Mouse (Mus musculus) spleen, adult 2 months (tissue): Measurements from ENCODE around the gene Adam23.

ENCODE experiments used
- CTCF ChIP-seq: fragments of 200-500 bp; IDR thresholded peaks from 2 replicates; pipeline ENCODE4 v1.5.1; 2011; ENCODE audit warnings: mild to moderate bottlenecking, inconsistent platforms; ENCODE audit not compliant: insufficient read depth, insufficient read length, insufficient replicate concordance; ENCODE audit errors: extremely low read depth
- POLR2A ChIP-seq: fragments of 200-500 bp; IDR thresholded peaks from 2 replicates; pipeline ENCODE4 v1.6.1; 2011; ENCODE audit warnings: low read depth, low read length, inconsistent platforms

- no peak for TF ChIP-seq POLR2A
- TF ChIP-seq CTCF, result no peak
Measured at GRCm38 (mm10) chr1:63511416-63511815, 65.7 kb downstream of the Adam23 start.
